Mouse (Mus musculus) midbrain, embryonic 15.5 days (tissue): ENCODE data around the gene Kazn. TPM values are rescaled to one million over a fixed set of nuclear protein-coding genes. Genes with fewer than 3 reads are reported as not detected.

Experiments
- ATAC-seq: fragments of 200-750 bp; cut with Nextera tagmentation; replicated peaks from 2 replicates; pipeline ENCODE4 v1.8.0; 2017; ENCODE audit warnings: moderate TSS enrichment
- H3K27ac ChIP-seq: fragments of 300-500 bp; sonication (generic); 2 replicates; pipeline ENCODE4 v1.5.1; 2015; ENCODE audit warnings: mild to moderate bottlenecking, inconsistent platforms
- H3K27me3 ChIP-seq: fragments of 300-500 bp; sonication (generic); replicated peaks from 2 replicates; pipeline ENCODE4 v1.6.1; 2015; ENCODE audit warnings: inconsistent platforms
- H3K36me3 ChIP-seq: fragments of 300-500 bp; sonication (generic); replicated peaks from 2 replicates; pipeline ENCODE4 v1.6.1; 2015; ENCODE audit warnings: inconsistent platforms
- H3K4me1 ChIP-seq: fragments of 300-500 bp; sonication (generic); 2 replicates; pipeline ENCODE4 v1.6.1; 2015; ENCODE audit warnings: inconsistent platforms
- H3K4me2 ChIP-seq: fragments of 300-500 bp; sonication (generic); 2 replicates; pipeline ENCODE4 v1.6.1; 2015; ENCODE audit warnings: inconsistent platforms, mild to moderate bottlenecking, moderate library complexity
- H3K4me3 ChIP-seq: fragments of 300-500 bp; sonication (generic); 2 replicates; pipeline ENCODE4 v1.5.1; 2015; ENCODE audit warnings: mild to moderate bottlenecking, inconsistent platforms
- H3K9ac ChIP-seq: fragments of 300-500 bp; sonication (generic); 2 replicates; pipeline ENCODE4 v1.6.1; 2015; ENCODE audit warnings: mild to moderate bottlenecking, inconsistent platforms
- H3K9me3 ChIP-seq: fragments of 300-500 bp; sonication (generic); 2 replicates; pipeline ENCODE4 v1.6.1; 2016; ENCODE audit warnings: inconsistent platforms
- WGBS: fragments of 180-500 bp; shearing (Covaris S2); methylation state at CpG from one replicate; pipeline ENCODE4 v1.1.7; 2015; ENCODE audit warnings: mixed read lengths; 5-methylcytosine and 5-hydroxymethylcytosine counted together
- polyA plus RNA-seq: library from polyadenylated mRNA; unstranded; fragments of >200 nt; fragmentation: Nextera tagmentation; extraction: Ambion mirVana; gene quantifications from 2 replicates; pipeline ENCODE4 v1.2.1, GENCODE M21; 2015

Gene Kazn
- polyA plus RNA-seq, 1 experiment from 2014 or later, result 33.6 TPM

DNA sequence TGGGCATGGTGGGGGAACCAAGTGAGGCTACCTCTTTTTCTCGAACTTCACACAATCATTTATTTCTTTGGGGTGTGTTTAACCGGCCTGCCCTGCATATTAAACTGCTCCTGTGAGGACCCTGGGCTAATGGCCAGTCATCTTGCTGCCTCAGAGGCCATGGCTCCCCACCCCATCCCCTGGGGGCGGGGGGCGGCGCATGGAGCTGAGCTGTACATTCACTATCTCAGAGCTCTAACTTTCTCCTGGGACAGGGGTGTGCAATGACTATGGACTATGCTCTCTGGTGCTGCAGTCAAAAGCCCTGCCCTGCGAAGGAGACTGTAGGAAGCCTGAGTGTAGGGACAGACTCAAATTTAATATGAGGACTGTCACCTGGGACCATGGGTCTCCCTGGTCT is 22.2 kb downstream of the Kazn start:
- H3K27ac ChIP-seq, result no peak overlapping the region
- peaks cover 18% of the 10 kb centered on the region for H3K4me1 ChIP-seq
- no peak overlapping the region for H3K4me3 ChIP-seq
- H3K4me2 ChIP-seq, result no peak overlapping the region
- WGBS, result 87% methylated on average over 6 of the region's 6 CpGs
- H3K36me3 ChIP-seq, result no peaks in the 10 kb centered on the region
- no peak for ATAC-seq
- H3K9ac ChIP-seq, result no peak overlapping the region
- no peaks in the 10 kb centered on the region for H3K27me3 ChIP-seq
- H3K9me3 ChIP-seq, result no peaks in the 10 kb centered on the region

DNA sequence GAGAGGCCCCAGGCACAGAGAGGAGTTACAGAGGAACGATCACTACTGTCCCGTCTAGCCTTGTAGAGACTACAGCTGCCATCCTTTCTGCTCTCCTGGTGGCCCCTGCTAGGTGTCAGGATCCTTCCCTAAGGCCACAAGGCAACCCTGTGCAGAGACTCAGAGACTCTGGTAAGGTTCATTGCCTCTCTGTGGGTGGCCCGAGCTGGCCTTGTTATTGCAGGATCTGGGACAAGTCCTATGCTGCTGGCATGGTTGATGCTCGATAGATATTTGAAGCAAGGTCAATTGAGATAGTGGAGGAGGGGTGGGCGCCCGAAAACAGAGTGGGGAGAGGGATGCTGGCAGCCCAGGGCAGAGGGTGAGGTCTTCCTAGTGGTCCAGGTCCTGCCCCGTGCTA is 23.4 kb downstream of the Kazn start:
- Histone ChIP-seq H3K27me3 (no peaks in the 10 kb centered on the region), H3K36me3 (no peaks in the 10 kb centered on the region), H3K27ac (no peak overlapping the region), H3K9ac (no peak overlapping the region), H3K4me1 (peaks cover 10% of the 10 kb centered on the region), H3K9me3 (no peaks in the 10 kb centered on the region), H3K4me3 (no peak overlapping the region), H3K4me2 (no peak overlapping the region)
- 75% methylated on average over 7 of the region's 7 CpGs for WGBS
- ATAC-seq, result no peak

DNA sequence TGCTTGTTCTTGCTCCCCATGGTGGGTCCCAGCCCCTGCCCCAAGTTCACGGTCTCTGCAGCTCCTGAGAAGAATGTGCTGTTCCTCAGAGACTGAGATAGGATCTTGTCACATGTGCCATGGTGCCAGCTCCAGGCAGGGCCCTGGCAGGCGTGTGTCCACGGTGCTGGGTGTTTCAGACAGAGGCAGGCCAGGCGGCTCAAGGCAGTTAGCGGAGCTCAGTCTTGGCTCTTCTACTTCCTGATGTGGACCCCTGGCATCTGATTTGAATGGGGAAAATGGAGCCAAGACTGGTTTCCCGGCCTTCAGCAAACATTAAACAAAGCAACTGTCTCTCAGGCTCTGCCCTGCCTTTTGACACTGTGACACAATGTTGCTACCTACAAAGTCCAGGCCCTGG is 24.7 kb downstream of the Kazn start:
- peaks cover 10% of the 10 kb centered on the region for H3K4me1 ChIP-seq
- no peaks in the 10 kb centered on the region for H3K27me3 ChIP-seq
- H3K4me3 ChIP-seq, result no peak overlapping the region
- no peak overlapping the region for H3K9ac ChIP-seq
- no peak overlapping the region for H3K27ac ChIP-seq
- no peak overlapping the region for H3K4me2 ChIP-seq
- ATAC-seq, result no peak
- no peaks in the 10 kb centered on the region for H3K9me3 ChIP-seq
- no peaks in the 10 kb centered on the region for H3K36me3 ChIP-seq
- WGBS, result 47% methylated on average over 6 of the region's 6 CpGs

DNA sequence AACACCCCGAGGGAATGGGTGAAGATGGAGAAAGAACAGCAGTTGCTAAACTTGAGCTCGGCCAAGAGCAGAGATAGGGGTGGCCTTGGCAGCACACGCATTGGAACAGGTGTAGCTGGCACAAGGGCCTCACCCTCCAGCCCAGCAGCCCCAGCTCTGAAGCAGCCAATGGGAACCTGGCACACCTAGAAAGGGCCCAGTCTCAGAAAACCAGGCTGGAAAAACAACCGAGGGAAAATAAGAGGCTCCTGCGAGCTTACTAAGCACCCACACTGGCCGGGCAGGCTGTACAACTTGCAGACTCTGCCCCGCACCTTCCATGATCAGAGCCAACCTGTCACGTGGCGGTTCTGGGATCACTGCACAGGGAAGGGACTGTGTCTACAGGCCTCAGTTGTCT is 26.8 kb downstream of the Kazn start:
- Histone ChIP-seq H3K4me3 (no peak overlapping the region), H3K27me3 (no peaks in the 10 kb centered on the region), H3K4me2 (no peak overlapping the region), H3K4me1 (peaks cover 10% of the 10 kb centered on the region), H3K9ac (no peak overlapping the region), H3K27ac (no peak overlapping the region), H3K9me3 (no peaks in the 10 kb centered on the region), H3K36me3 (no peaks in the 10 kb centered on the region)
- ATAC-seq, result no peak
- WGBS, result 89% methylated on average over 9 of the region's 9 CpGs

DNA sequence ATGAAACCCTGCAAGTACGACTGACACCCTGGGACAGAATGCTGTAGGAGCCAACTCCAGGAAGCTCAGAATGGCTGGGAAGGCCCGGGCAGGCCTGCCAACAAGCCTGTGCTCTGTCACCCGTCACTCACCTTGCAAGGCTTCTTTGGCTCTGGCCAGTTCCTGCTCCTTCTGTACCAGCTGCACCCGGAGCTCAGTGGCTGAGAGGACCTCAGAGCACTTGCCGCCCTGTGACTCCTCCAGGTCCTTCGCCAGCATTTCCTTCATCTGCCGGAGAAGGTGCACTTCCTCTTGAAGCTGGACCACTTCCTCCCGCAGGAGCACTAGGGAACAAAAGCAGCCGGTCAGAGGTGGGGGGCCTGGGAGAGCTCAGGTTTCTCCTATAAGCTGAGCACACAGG is 29.3 kb downstream of the Kazn start:
- 73% methylated on average over 9 of the region's 9 CpGs for WGBS
- H3K4me3 ChIP-seq, result no peak overlapping the region
- H3K27ac ChIP-seq, result no peak overlapping the region
- no peaks in the 10 kb centered on the region for H3K36me3 ChIP-seq
- no peaks in the 10 kb centered on the region for H3K27me3 ChIP-seq
- peaks cover 10% of the 10 kb centered on the region for H3K4me1 ChIP-seq
- no peak for ATAC-seq
- no peaks in the 10 kb centered on the region for H3K9me3 ChIP-seq
- H3K4me2 ChIP-seq, result no peak overlapping the region
- no peak overlapping the region for H3K9ac ChIP-seq

DNA sequence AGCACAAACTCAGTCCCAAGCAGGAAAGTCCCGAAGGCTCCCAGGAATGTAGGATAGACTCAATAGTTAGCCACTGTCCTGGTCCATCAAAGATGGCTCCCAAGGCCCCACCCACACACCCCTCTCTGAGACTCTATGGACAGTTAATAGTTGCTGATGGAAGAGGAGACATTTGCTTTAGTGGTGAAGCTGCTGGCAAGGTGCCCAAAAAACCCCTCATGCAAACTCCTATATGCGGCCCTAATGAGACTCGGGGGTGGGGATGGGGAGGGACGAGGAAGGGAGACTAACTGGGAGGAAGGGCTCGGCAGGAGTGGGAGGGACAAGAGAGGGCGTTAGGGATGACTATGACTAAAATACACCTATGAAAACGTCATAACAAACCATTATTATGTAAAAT is 29.7 kb downstream of the Kazn start:
- WGBS, result 68% methylated on average over 7 of the region's 7 CpGs
- Histone ChIP-seq H3K27me3 (no peaks in the 10 kb centered on the region), H3K36me3 (no peaks in the 10 kb centered on the region), H3K27ac (no peak overlapping the region), H3K4me2 (no peak overlapping the region), H3K9ac (no peak overlapping the region), H3K4me3 (no peak overlapping the region), H3K4me1 (peaks cover 10% of the 10 kb centered on the region), H3K9me3 (no peaks in the 10 kb centered on the region)
- no peak for ATAC-seq

DNA sequence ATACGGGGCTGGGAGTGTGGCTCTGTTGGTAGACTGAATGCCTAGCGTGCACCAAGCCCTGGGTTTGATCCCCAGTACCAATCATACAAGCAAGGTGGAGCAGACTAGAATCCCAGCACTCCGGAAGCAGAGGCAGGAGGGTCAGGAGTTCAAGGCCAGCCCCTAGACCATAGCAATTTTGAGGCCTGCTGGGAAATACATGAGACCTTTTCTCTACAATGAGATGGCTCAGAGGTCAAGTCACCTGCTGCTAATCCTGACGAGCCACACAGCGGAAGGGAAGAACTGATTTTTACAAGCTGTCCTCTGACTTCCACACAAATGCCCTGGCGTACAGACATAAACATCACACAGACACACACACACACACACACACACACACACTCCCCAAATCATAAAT is 33.5 kb downstream of the Kazn start:
- H3K4me1 ChIP-seq, result no peaks in the 10 kb centered on the region
- no peaks in the 10 kb centered on the region for H3K36me3 ChIP-seq
- no peak overlapping the region for H3K27ac ChIP-seq
- H3K9me3 ChIP-seq, result no peaks in the 10 kb centered on the region
- H3K4me2 ChIP-seq, result no peak overlapping the region
- no peak overlapping the region for H3K4me3 ChIP-seq
- no peaks in the 10 kb centered on the region for H3K27me3 ChIP-seq
- 77% methylated on average over 6 of the region's 6 CpGs for WGBS
- ATAC-seq, result no peak
- no peak overlapping the region for H3K9ac ChIP-seq

DNA sequence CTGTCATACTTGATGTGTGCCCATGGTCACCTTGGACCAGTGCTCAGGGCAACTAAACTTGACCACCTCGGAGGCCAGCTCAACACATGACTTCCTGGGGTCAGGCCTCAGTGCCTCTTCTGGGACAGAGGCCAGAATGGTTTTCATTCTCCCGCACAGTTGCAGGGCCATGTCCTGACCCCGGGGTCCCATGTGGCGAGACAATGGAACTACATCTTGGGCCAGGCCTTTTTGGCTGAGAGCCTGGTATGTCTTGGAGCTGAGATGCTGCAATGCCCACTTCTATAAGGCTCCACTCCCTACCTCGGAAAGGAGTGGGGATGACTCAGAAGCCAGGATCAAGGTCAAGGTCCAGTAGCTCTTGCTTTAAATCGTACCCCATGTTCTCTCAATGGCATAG is 42.6 kb downstream of the Kazn start:
- Histone ChIP-seq H3K36me3 (no peaks in the 10 kb centered on the region), H3K4me2 (no peak overlapping the region), H3K9ac (no peak overlapping the region), H3K27ac (no peak overlapping the region), H3K4me1 (no peaks in the 10 kb centered on the region), H3K27me3 (no peaks in the 10 kb centered on the region), H3K9me3 (no peaks in the 10 kb centered on the region), H3K4me3 (no peak overlapping the region)
- no peak for ATAC-seq
- 74% methylated on average over 6 of the region's 6 CpGs for WGBS

DNA sequence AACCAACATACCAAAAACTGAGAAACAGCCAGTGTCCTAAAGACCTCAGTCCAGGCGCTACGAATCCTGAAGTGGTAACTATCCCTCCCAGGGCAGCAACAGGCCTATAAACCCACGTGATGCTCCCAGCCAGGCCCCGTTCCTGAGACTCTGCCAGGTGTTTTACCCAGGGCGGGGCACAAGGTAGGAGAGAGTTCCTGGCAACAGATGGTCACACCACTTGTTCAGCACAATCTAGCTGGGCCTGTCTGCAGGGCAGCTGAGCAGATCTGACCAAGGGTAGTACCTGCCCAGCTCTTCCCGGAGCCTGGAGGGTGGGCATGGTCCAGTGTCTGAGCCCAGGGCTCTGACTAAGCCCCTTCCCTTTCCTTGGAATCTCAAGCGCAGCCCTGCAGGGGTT is 45.4 kb downstream of the Kazn start:
- H3K4me3 ChIP-seq, result no peak overlapping the region
- 93% methylated on average over 7 of the region's 7 CpGs for WGBS

DNA sequence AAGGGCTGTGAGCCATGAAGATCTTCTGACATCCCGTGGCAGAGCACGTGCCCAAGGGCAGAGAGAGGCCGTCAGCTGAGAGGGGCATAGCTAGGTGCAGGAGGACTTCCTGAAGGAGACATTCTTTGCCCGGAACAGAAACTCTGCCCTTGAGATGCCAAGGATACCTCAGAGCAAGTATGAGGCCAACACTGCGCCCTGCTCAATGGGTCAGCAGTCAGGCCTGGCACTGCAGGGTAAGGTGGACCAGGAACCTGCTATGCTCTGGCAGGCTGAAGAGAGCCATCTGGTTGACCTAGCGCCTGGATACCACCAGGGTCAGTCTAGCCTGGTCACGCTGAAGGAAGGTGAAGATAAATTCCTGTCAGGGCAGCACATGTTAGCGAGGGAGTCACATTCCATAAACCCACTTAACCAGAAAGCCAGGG is 46.0 kb downstream of the Kazn start:
- Histone ChIP-seq H3K4me1 (no peaks in the 10 kb centered on the region; the same call in 1 of the 2 replicates), H3K9ac (no peak overlapping the region), H3K9me3 (no peaks in the 10 kb centered on the region), H3K36me3 (no peaks in the 10 kb centered on the region), H3K4me3 (no peak overlapping the region), H3K4me2 (no peak overlapping the region), H3K27ac (no peak overlapping the region), H3K27me3 (no peaks in the 10 kb centered on the region)
- WGBS, result 91% methylated on average over 8 of the region's 8 CpGs
- no peak for ATAC-seq

More for the DNA sequence above, 45.4 kb downstream of the Kazn start:
- no peak overlapping the region for H3K4me2 ChIP-seq
- no peaks in the 10 kb centered on the region for H3K36me3 ChIP-seq
- ATAC-seq, result no peak
- no peaks in the 10 kb centered on the region for H3K4me1 ChIP-seq
- no peak overlapping the region for H3K9ac ChIP-seq
- no peaks in the 10 kb centered on the region for H3K9me3 ChIP-seq
- no peak overlapping the region for H3K27ac ChIP-seq
- no peaks in the 10 kb centered on the region for H3K27me3 ChIP-seq

DNA sequence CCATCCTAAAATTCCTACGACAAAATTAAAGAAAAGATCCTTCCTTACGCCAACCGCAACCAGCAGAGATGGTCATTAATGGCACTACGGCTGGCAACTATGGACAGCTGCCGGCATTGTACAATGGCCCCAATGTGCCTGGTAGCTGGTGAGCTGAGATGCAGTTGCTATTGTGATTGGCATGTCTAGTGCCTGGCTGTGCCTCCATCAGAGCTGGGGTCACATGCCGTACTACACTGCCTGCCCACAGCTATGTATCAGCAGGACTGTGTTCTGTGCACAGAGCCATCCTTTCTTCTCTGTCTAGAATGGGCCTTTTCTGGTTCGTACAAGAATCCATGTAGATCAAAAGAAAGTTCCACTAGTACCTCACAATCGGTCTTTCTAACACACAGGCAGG is 49.2 kb downstream of the Kazn start:
- Histone ChIP-seq H3K27ac (no peak overlapping the region), H3K9me3 (no peaks in the 10 kb centered on the region), H3K4me3 (no peak overlapping the region), H3K27me3 (no peaks in the 10 kb centered on the region), H3K36me3 (no peaks in the 10 kb centered on the region), H3K4me2 (no peak overlapping the region), H3K4me1 (peaks cover 12% of the 10 kb centered on the region), H3K9ac (no peak overlapping the region)
- 91% methylated on average over 8 of the region's 8 CpGs for WGBS
- ATAC-seq, result no peak

DNA sequence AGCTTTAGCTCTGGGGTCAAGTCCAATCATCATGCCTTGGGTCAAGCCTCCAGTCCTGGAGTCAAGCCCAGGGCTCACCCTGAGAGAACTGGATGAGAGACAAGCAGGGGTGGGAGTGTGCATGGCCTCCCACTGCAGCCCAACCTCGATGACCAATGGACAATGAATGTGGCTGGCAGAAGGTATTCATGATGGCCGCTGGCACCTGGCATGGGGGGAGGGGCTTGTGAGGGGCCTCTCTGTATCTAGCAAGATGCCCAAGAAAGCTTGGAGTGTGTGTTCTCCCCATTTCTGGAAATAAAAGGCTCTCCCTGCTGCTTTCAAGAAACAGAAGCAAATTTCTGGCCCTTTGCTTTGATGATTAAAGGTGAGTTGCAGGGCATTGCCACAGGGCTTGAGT is 50.7 kb downstream of the Kazn start:
- H3K9ac ChIP-seq, result no peak overlapping the region
- no peaks in the 10 kb centered on the region for H3K36me3 ChIP-seq
- H3K4me1 ChIP-seq, result peaks cover 12% of the 10 kb centered on the region
- H3K4me3 ChIP-seq, result no peak overlapping the region
- no peak overlapping the region for H3K27ac ChIP-seq
- H3K27me3 ChIP-seq, result no peaks in the 10 kb centered on the region
- H3K9me3 ChIP-seq, result no peaks in the 10 kb centered on the region
- H3K4me2 ChIP-seq, result no peak overlapping the region
- peak; percentile 24; the same call in 1 of the 2 replicates for ATAC-seq
- 81% methylated on average over 2 of the region's 2 CpGs for WGBS

DNA sequence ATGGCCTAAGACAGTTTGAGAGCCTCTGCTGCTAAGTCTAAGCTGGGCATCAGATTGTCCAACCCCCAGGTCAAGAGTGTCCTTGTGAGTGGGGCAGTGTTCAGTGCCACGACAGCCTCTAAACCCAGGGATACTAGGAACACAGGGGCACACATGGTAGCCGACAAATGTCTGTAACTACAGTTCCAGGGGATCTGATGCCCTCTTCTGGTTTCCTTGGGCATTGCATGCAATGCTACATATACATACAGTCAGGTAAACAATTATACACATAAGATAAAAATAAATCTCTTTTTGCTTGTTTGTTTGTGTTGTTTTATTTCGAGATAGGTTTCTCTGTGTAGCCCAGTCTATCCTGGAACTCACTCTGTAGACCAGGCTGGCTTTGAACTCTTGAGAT is 53.0 kb downstream of the Kazn start:
- Histone ChIP-seq H3K4me3 (no peak overlapping the region), H3K4me2 (no peak overlapping the region), H3K4me1 (peaks cover 16% of the 10 kb centered on the region), H3K9ac (no peak overlapping the region), H3K36me3 (no peaks in the 10 kb centered on the region), H3K9me3 (no peaks in the 10 kb centered on the region), H3K27ac (no peak overlapping the region), H3K27me3 (no peaks in the 10 kb centered on the region)
- no peak for ATAC-seq
- WGBS, result 94% methylated on average over 3 of the region's 3 CpGs

DNA sequence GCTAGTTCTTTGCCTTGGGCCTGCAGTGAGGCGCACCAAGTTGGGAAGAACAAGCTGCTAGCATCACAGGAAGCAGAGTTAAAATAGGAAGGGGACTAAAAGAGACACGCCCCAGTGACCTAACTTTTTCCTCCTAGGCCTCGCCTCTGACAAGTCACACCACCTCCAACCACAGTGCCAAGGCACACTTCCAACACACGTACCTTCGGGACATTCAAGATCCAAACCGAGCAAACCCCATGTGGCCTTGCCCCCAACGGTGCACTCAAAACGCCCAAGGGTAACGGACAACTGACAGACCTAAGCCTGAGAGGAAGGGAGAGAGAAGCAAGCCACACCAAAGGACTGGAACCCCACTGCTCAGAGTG is 53.7 kb downstream of the Kazn start:
- H3K4me3 ChIP-seq, result no peak overlapping the region
- 90% methylated on average over 9 of the region's 9 CpGs for WGBS

More for the DNA sequence above, 53.7 kb downstream of the Kazn start:
- H3K36me3 ChIP-seq, result no peaks in the 10 kb centered on the region
- no peak overlapping the region for H3K9ac ChIP-seq
- no peaks in the 10 kb centered on the region for H3K27me3 ChIP-seq
- peaks cover 22% of the 10 kb centered on the region for H3K4me1 ChIP-seq
- H3K27ac ChIP-seq, result no peak overlapping the region
- H3K9me3 ChIP-seq, result no peaks in the 10 kb centered on the region
- no peak overlapping the region for H3K4me2 ChIP-seq
- no peak for ATAC-seq
